Mouse (Mus musculus) hindbrain, embryonic 15.5 days (tissue): Measurements from ENCODE around the gene Mrrf. TPM values are rescaled to one million over a fixed set of nuclear protein-coding genes. Genes with fewer than 3 reads are reported as not detected.

Experiments
- ATAC-seq: fragments of 200-750 bp; cut with Nextera tagmentation; 2 replicates; pipeline ENCODE4 v1.8.0; 2017; ENCODE audit warnings: low read depth, moderate number of reproducible peaks, moderate TSS enrichment; ENCODE audit not compliant: low FRiP score
- H3K27ac ChIP-seq: fragments of 300-500 bp; sonication (generic); replicated peaks from 2 replicates; pipeline ENCODE4 v1.5.1; 2015; ENCODE audit warnings: mild to moderate bottlenecking, inconsistent platforms
- H3K27me3 ChIP-seq: fragments of 300-500 bp; sonication (generic); 2 replicates; pipeline ENCODE4 v1.6.1; 2015; ENCODE audit warnings: control low read depth, inconsistent platforms
- H3K36me3 ChIP-seq: fragments of 300-500 bp; sonication (generic); 2 replicates; pipeline ENCODE4 v1.6.1; 2015; ENCODE audit warnings: control low read depth, inconsistent platforms
- H3K4me1 ChIP-seq: fragments of 300-500 bp; sonication (generic); replicated peaks from 2 replicates; pipeline ENCODE4 v1.6.1; 2015; ENCODE audit warnings: control low read depth, inconsistent platforms
- H3K4me2 ChIP-seq: fragments of 300-500 bp; sonication (generic); 2 replicates; pipeline ENCODE4 v1.6.1; 2015; ENCODE audit warnings: moderate library complexity, mild to moderate bottlenecking, inconsistent platforms
- H3K4me3 ChIP-seq: fragments of 300-500 bp; sonication (generic); 2 replicates; pipeline ENCODE4 v1.5.1; 2015; ENCODE audit warnings: mild to moderate bottlenecking, inconsistent platforms
- H3K9ac ChIP-seq: fragments of 300-500 bp; sonication (generic); 2 replicates; pipeline ENCODE4 v1.6.1; 2015; ENCODE audit warnings: inconsistent platforms
- H3K9me3 ChIP-seq: fragments of 300-500 bp; sonication (generic); 2 replicates; pipeline ENCODE4 v1.6.1; 2016; ENCODE audit warnings: control low read depth, inconsistent platforms
- WGBS: fragments of 180-500 bp; shearing (Covaris S2); methylation state at CpG from one replicate; pipeline ENCODE4 v1.1.7; 2015; 5-methylcytosine and 5-hydroxymethylcytosine counted together
- polyA plus RNA-seq: library from polyadenylated mRNA; unstranded; fragments of >200 nt; fragmentation: Nextera tagmentation; extraction: Ambion mirVana; gene quantifications from 2 replicates; pipeline ENCODE4 v1.2.1, GENCODE M21; 2015

The Mrrf gene
- polyA plus RNA-seq = 21.2 and 23.1 TPM in 2 replicates

DNA sequence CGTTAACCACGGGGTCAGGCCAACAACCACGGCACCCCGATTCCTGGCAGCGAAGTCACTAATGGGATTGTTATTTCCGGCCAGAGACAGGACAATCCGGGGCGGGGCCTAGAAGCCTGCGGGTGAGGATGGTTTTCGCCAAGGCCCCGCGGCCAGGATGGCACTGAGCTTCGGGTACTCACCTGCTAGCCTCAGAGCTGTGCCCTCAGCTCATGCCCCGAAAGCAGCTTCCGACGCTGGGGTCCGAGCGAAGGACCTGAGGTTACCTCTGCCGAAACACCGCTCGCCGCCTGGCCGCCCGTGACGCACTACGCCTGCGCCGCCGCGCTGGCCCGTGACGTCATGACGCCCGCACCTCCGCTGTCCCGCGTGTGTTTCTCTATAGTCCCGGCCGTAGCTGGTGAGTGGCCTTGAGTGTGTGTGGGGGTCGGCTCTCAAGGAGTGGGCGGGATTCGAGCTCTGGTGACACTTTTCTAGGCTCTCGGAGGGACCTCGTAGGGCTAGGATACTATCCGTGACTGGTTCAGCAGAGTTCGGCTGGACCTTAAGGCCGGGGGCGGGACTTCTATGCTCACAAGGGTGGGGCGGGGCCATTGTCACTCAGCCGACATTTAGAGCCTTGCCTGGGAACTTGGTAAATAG is at the start of gene Mrrf, which contains the start of gene Rbm18:
Gene Mrrf (plus strand): TSS at position 90 of the 642 bp plus-strand sequence.
Gene Rbm18 (minus strand): TSS at position 474 of the 642 bp plus-strand sequence.
- peak within 1 kb of the TSS; percentile 71 for H3K4me3 ChIP-seq
- peak within 1 kb of the TSS; percentile 84 for H3K27ac ChIP-seq
- peak; percentile 98 for ATAC-seq
- H3K27me3 ChIP-seq = no peaks in the 10 kb centered on the region
- peak within 1 kb of the TSS; percentile 66 for H3K9ac ChIP-seq
- H3K36me3 ChIP-seq = peaks cover 28% of the 10 kb centered on the region
- no peaks in the 10 kb centered on the region for H3K9me3 ChIP-seq
- H3K4me2 ChIP-seq = peak within 1 kb of the TSS; percentile 76
- H3K4me1 ChIP-seq = peaks cover 23% of the 10 kb centered on the region
- WGBS = under 1% methylated on average over 50 of the region's 50 CpGs

DNA sequence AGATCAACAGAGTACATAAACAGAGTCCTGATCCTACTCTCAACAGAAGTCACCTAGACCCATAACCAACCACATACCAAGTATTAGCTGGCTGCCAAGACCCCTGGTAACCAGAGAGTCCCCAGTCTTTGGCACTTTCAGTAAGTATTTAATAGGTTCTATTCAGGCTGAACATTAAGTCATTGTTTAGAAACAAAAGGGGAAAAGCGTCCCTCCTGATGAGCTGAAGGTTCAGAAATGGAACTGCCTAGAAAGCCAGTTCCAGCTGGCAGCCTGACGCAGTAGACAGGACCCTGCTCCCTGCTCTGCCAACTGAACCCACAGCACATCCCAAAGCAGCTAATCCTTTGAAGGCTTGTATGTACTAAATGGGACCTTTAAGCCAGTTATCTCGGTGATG is 47.0 kb upstream of the Mrrf start:
- H3K9ac ChIP-seq = no peak overlapping the region
- peaks cover 18% of the 10 kb centered on the region for H3K4me1 ChIP-seq
- H3K27ac ChIP-seq = no peak overlapping the region
- no peaks in the 10 kb centered on the region for H3K9me3 ChIP-seq
- no peak overlapping the region for H3K4me2 ChIP-seq
- no peak overlapping the region for H3K4me3 ChIP-seq
- ATAC-seq = no peak
- H3K27me3 ChIP-seq = peaks cover 73% of the 10 kb centered on the region
- H3K36me3 ChIP-seq = no peaks in the 10 kb centered on the region
- WGBS = 37% methylated on average over 3 of the region's 3 CpGs

DNA sequence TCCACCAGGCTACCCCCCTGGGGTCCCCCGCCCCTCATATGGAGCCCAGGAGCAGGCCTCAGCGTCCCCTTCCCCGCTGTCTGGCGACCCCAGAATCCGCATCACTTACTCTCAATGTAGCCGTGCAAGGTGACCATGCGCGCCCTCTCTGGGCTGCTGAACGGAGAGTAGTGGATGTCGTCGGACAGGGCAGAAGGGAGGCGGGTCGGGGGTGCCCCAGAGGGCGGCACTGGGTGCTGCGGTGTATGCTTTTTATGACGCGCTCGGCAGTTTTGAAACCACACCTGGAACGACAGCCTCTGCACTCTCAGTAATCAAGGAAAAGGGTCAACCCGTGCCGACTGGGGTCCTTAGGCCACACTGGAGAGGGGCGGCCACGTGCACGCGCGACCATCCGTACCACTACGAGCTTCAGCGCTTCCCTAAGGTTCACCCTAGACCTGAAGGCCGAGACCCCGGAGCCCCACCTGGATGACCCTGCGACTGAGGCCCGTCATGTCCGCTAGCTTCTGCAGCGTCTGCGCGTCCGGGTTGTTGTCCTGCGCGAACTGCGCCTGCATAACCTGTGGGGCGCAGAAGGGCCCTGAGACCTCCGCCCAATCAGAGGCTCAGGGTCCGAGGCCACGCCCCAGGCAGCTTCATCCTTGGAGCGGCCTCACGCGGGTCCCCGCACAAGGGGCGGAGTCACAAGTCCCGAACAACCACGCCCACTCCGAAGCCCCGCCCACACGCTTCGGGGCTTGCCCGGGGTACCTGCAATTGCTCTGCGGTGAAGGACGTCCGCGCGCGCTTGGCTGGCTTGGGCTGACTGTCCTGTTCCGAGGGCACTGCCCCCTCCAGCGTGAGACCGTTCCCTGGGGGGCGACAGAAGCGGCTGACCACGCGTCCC is 45.1 kb upstream of the Mrrf start:
- Histone ChIP-seq H3K36me3 (no peaks in the 10 kb centered on the region), H3K27ac (no peak overlapping the region), H3K4me3 (peak overlapping the region; percentile 39), H3K9ac (no peak overlapping the region), H3K4me2 (peak overlapping the region; percentile 69), H3K27me3 (peaks cover 91% of the 10 kb centered on the region), H3K9me3 (no peaks in the 10 kb centered on the region), H3K4me1 (peaks cover 19% of the 10 kb centered on the region)
- peak; percentile 70; the same call in 1 of the 2 replicates for ATAC-seq
- WGBS = 2% methylated on average over 70 of the region's 70 CpGs

DNA sequence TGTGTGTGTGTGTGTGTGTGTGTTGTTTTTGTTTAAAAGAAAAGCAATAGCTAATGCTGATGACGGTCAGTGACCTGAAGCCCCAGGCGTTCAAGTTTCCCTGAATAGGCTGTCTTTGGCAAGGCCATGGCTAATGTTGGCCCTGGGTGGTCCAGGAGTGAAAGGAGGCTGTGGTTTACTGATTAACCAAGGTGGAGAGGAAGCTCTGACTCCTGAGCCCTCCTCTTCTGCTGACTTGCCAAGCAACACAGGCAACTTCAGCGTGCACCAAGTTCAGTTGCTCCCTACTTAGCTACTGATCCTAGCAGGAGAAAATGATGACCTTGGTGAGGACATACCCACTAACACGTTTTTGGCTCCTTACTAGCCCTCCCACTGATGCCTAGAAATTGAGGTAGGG is 43.4 kb upstream of the Mrrf start:
- Histone ChIP-seq H3K9me3 (no peaks in the 10 kb centered on the region), H3K27me3 (peaks cover 98% of the 10 kb centered on the region), H3K36me3 (no peaks in the 10 kb centered on the region), H3K27ac (no peak overlapping the region), H3K4me3 (no peak overlapping the region), H3K4me2 (no peak overlapping the region), H3K9ac (no peak overlapping the region), H3K4me1 (peaks cover 19% of the 10 kb centered on the region)
- ATAC-seq = no peak
- 2% methylated on average over 4 of the region's 4 CpGs for WGBS

DNA sequence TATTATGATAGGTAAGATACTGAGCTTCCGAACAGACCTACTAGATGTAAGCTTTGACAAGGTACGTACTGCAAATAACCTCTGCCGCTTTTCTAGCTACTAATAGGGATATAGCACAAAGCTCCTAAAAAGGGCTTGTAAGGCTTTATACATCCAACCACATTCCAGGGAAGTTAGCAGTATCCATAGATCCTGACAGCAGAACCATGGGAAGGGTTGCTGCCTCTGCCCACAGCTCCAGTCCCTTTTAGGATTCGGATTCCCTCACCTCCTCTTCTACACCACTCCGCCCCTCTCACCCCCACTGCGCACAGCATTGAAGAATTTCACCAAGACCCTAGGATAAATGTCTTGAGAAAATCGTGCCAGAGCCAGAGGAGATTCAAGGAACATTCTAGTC is 42.9 kb upstream of the Mrrf start:
- Histone ChIP-seq H3K9ac (no peak overlapping the region), H3K4me2 (no peak overlapping the region), H3K27me3 (peaks cover 99% of the 10 kb centered on the region), H3K27ac (no peak overlapping the region), H3K4me1 (peaks cover 19% of the 10 kb centered on the region), H3K36me3 (no peaks in the 10 kb centered on the region), H3K9me3 (no peaks in the 10 kb centered on the region), H3K4me3 (no peak overlapping the region)
- ATAC-seq = no peak
- WGBS = 13% methylated on average over 7 of the region's 7 CpGs

DNA sequence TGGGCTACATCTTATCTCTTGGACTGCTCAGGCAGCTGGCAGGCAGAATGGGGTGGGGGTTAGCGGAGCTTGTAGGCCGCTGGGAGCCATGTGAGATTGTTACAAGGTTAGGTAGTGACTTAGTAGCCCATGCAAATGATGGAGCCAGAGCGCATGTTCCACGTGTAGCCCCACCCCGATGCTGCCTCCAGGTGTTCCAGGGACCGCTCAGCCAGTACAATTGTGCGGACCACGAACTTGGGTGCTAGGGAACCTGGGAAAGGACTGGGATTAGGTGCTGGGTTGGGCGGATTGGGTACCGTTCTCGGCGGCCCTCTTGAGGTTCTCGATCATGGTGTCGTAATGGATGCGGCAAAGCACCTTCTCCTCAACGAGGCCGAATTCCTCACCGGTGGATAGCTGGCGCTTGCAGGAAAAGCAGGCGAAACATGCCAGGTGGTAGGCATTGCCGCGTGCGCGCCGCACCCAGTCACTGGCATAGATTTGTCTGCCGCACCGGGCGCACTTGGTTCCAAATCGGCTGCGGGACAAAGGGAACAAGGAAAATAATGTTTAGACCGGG is 42.2 kb upstream of the Mrrf start:
- H3K4me1 ChIP-seq = peaks cover 19% of the 10 kb centered on the region
- WGBS = 5% methylated on average over 31 of the region's 31 CpGs
- no peak for ATAC-seq
- H3K27ac ChIP-seq = no peak overlapping the region
- no peaks in the 10 kb centered on the region for H3K36me3 ChIP-seq
- peak overlapping the region; percentile 1; the same call in 1 of the 2 replicates for H3K4me3 ChIP-seq
- H3K9ac ChIP-seq = no peak overlapping the region
- peaks cover 99% of the 10 kb centered on the region for H3K27me3 ChIP-seq
- no peaks in the 10 kb centered on the region for H3K9me3 ChIP-seq
- 0 out of 2 replicates have a peak overlapping the region, but pooled peaks have one; percentile 5 for H3K4me2 ChIP-seq

DNA sequence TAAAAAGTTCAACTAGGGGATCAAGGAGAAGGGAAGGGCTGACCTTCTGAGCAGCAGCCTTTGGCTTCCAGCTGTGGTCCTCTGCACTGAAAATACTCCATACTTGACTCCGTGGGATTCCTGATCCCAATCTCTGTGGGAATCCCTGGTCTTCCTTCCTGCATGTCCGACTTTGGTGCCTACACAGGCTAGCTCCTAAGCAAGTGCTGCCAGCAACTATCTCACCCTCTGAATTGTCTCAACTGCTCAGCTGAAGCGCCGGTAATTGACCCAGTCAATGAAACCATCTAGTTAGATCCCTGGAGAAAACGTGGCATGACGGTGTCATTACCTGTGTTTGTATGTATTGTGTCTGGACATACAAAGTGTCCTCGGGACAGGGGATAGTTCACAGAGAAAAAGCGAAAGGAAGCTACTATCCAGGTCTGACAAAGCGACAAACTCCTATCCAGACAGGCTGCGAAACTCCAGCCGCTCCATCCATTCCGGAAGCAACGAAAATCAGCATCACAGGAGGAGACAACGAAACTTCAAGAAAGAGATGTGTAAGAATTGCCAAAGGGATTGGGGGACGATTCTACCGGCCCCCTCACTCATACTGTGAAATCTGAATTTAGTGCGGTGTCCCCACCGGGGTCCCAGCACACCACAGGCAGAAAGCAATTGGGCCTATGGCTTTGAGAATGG is 38.9 kb upstream of the Mrrf start:
- Histone ChIP-seq H3K4me1 (peaks cover 6% of the 10 kb centered on the region), H3K27me3 (peaks cover 94% of the 10 kb centered on the region), H3K27ac (no peak overlapping the region), H3K4me2 (no peak overlapping the region), H3K4me3 (no peak overlapping the region), H3K36me3 (no peaks in the 10 kb centered on the region), H3K9ac (no peak overlapping the region), H3K9me3 (no peaks in the 10 kb centered on the region)
- no peak for ATAC-seq
- 2% methylated on average over 18 of the region's 18 CpGs for WGBS

DNA sequence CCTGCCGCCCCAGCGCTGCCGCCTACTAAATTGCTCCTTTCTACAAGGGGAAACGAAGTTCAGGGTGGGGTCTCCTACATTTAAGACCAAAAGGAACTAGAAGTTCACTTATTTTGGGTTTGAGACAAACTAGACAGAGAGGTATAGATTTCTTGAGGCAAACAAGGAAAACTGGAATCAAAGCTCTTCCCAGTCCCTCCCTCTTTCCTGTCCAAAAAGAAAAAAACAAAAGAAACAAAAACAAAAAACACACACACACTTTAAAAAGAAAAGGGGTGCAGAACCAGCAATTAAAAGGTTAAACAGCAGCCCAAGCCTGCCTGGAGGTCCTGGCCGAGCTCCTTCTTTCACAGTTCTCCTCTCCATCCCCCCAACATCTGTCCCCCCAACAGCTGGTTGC is 38.2 kb upstream of the Mrrf start:
- Histone ChIP-seq H3K9me3 (no peaks in the 10 kb centered on the region), H3K36me3 (no peaks in the 10 kb centered on the region), H3K4me3 (no peak overlapping the region), H3K4me1 (peaks cover 13% of the 10 kb centered on the region), H3K4me2 (no peak overlapping the region), H3K27ac (no peak overlapping the region), H3K9ac (no peak overlapping the region), H3K27me3 (peaks cover 91% of the 10 kb centered on the region)
- WGBS = 2% methylated on average over 5 of the region's 5 CpGs
- no peak for ATAC-seq

DNA sequence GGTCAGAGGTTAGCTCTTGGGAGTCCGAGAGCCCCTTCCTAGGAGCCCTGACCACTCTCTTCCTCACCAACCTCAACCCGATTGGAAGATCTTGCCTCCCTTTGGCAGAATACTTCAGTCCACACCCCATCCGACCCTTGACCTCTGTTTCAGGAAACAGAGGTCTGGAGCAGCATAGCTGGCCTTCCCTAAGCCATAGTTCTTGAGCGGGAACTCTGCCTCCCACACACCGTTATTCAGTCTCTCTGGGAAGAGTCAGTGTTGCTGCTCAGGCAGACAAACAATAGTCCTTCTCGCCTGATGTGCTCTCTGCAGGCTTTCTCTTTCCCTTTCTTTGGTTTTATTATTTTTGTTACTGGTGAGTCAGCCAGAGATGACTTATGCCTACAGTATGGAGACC is 36.5 kb upstream of the Mrrf start:
- H3K27me3 ChIP-seq = peaks cover 82% of the 10 kb centered on the region
- H3K4me3 ChIP-seq = no peak overlapping the region
- H3K4me1 ChIP-seq = peaks cover 24% of the 10 kb centered on the region
- H3K36me3 ChIP-seq = no peaks in the 10 kb centered on the region
- no peak overlapping the region for H3K27ac ChIP-seq
- WGBS = 7% methylated on average over 6 of the region's 6 CpGs
- no peak overlapping the region for H3K4me2 ChIP-seq
- ATAC-seq = no peak
- no peaks in the 10 kb centered on the region for H3K9me3 ChIP-seq
- no peak overlapping the region for H3K9ac ChIP-seq

DNA sequence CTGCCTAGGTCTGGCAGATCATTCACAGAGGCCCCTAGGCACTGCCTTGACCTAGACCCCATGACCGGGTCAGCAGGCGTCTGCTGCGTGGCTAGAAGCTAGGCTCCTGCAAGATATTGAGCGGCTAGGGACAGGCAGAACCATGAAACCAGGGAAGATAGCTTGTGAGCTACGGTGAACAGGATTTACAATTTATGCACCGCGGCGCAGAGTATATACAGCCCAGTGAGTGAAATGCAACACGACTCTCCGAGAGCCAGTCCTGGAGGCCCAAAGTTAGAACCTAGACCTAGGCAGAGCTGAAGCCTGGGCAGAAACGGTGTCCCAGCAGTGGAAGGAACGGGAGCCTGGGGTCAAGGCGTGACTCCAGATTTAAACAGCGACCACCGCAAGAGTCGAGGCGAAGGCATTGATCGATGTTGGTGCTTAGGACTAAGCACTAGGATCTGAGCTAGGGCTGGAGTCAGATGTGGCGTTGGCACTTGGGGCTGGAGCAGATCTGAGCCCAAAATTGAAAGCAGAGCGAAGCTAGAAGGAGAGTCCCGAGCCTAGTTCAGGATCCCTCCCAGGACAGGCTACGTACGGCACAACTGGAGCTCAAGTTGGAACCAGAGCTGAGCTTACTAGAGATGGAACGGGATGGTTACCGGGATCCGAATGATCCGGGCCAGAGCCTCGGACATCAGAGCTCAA is 34.2 kb upstream of the Mrrf start:
- H3K4me2 ChIP-seq = peak overlapping the region; percentile 54; the same call in 1 of the 2 replicates
- H3K4me1 ChIP-seq = peaks cover 33% of the 10 kb centered on the region
- H3K9me3 ChIP-seq = no peaks in the 10 kb centered on the region
- H3K4me3 ChIP-seq = no peak overlapping the region
- ATAC-seq = no peak
- H3K27me3 ChIP-seq = peaks cover 80% of the 10 kb centered on the region
- 4% methylated on average over 28 of the region's 28 CpGs for WGBS
- H3K36me3 ChIP-seq = no peaks in the 10 kb centered on the region
- no peak overlapping the region for H3K9ac ChIP-seq
- H3K27ac ChIP-seq = no peak overlapping the region

DNA sequence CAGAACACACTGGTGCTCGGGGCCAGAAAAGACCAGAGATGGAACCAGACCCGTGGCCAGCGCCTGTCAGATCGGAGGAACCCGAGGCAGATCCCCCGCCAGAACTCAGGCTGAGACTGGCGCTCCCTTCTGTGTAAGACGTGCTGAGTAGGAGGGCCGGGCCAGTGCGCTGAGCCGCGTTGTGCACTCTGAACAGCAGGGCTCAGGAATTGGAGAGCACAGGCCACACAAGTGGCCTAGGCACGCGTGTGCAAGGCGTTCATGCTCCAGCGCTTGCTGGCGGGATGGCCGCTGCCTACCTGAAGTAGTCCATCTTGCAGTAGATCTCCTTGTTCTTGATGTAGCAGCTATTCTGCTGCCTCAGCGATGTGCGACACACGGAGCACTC is 33.6 kb upstream of the Mrrf start:
- WGBS = 0% methylated on average over 21 of the region's 21 CpGs
- Histone ChIP-seq H3K27ac (no peak overlapping the region), H3K36me3 (no peaks in the 10 kb centered on the region), H3K9me3 (no peaks in the 10 kb centered on the region), H3K4me1 (peaks cover 33% of the 10 kb centered on the region), H3K4me2 (peak overlapping the region; percentile 54), H3K9ac (no peak overlapping the region), H3K4me3 (peak overlapping the region; percentile 7; the same call in 1 of the 2 replicates), H3K27me3 (peaks cover 79% of the 10 kb centered on the region)
- ATAC-seq = no peak
